Mouse (Mus musculus): ENCODE data around the gene Rpp25. TPM values are rescaled to one million over a fixed set of nuclear protein-coding genes. Genes with fewer than 3 reads are reported as not detected.

Gene Rpp25
- polyA plus RNA-seq, 1 experiment from 2014 or later: 10.7 TPM

GRCm38 (mm10) chr9:57504891-57505290 lies 1.1 kb downstream of the Rpp25 start:
- WGBS: 53% methylated on average over 10 of the region's 10 CpGs

GRCm38 (mm10) chr9:57505700-57506099 lies 1.9 kb downstream of the Rpp25 start:
- peak; percentile 66 for DNase-seq (ENCODE audit: low spot score)
- Histone ChIP-seq H3K9ac (ENCODE audit: low read length) (no peak overlapping the region), H3K36me3 (ENCODE audit: control insufficient read depth, insufficient read depth, low read length) (no peaks in the 10 kb centered on the region), H3K9me3 (ENCODE audit: control insufficient read depth, low read length) (no peaks in the 10 kb centered on the region), H3K4me3 (ENCODE audit: low read depth, low read length) (no peak overlapping the region), H3K27me3 (replicated peaks; ENCODE audit: control insufficient read depth, insufficient read depth, low read length) (peaks cover 59% of the 10 kb centered on the region), H3K4me2 (ENCODE audit: low read length) (peak overlapping the region; percentile 13; the same call in 1 of the 2 replicates), H3K27ac (ENCODE audit: low read depth) (no peak overlapping the region), H3K4me1 (replicated peaks; ENCODE audit: control insufficient read depth, insufficient read depth, low read length) (peaks cover 22% of the 10 kb centered on the region)
- peak; percentile 71 for ATAC-seq (replicated peaks; ENCODE audit: low FRiP score, low TSS enrichment, low read depth)
- WGBS: 10% methylated on average over 8 of the region's 8 CpGs

More at GRCm38 (mm10) chr9:57504891-57505290, 1.1 kb downstream of the Rpp25 start:
- no peak overlapping the region for H3K27ac ChIP-seq (ENCODE audit: low read depth)
- peaks cover 22% of the 10 kb centered on the region for H3K4me1 ChIP-seq (replicated peaks; ENCODE audit: control insufficient read depth, insufficient read depth, low read length)
- H3K9ac ChIP-seq (ENCODE audit: low read length): no peak overlapping the region
- H3K4me3 ChIP-seq (ENCODE audit: low read depth, low read length): peak overlapping the region; percentile 40; the same call in 1 of the 2 replicates
- no peak for ATAC-seq (replicated peaks; ENCODE audit: low FRiP score, low TSS enrichment, low read depth)
- peak overlapping the region; percentile 78; the same call in 1 of the 2 replicates for H3K4me2 ChIP-seq (ENCODE audit: low read length)
- H3K27me3 ChIP-seq (replicated peaks; ENCODE audit: control insufficient read depth, insufficient read depth, low read length): peaks cover 67% of the 10 kb centered on the region
- no peaks in the 10 kb centered on the region for H3K9me3 ChIP-seq (ENCODE audit: control insufficient read depth, low read length)
- no peak for DNase-seq (ENCODE audit: low spot score)
- no peaks in the 10 kb centered on the region for H3K36me3 ChIP-seq (ENCODE audit: control insufficient read depth, insufficient read depth, low read length)

GRCm38 (mm10) chr9:57510577-57510976 lies 6.8 kb downstream of the Rpp25 start:
- Histone ChIP-seq H3K27ac (ENCODE audit: low read depth) (no peak overlapping the region), H3K9me3 (ENCODE audit: control insufficient read depth, low read length) (no peaks in the 10 kb centered on the region), H3K4me3 (ENCODE audit: low read depth, low read length) (no peak overlapping the region), H3K36me3 (ENCODE audit: control insufficient read depth, insufficient read depth, low read length) (no peaks in the 10 kb centered on the region), H3K9ac (ENCODE audit: low read length) (no peak overlapping the region), H3K4me1 (replicated peaks; ENCODE audit: control insufficient read depth, insufficient read depth, low read length) (peaks cover under 1% of the 10 kb centered on the region), H3K4me2 (ENCODE audit: low read length) (no peak overlapping the region), H3K27me3 (replicated peaks; ENCODE audit: control insufficient read depth, insufficient read depth, low read length) (peaks cover 10% of the 10 kb centered on the region)
- 76% methylated on average over 2 of the region's 2 CpGs for WGBS
- DNase-seq (ENCODE audit: low spot score) (no peak), ATAC-seq (replicated peaks; ENCODE audit: low FRiP score, low TSS enrichment, low read depth) (no peak)

- H3K4me3 ChIP-seq (ENCODE audit: low read depth, low read length): no peak overlapping the region
- no peak overlapping the region for H3K27ac ChIP-seq (ENCODE audit: low read depth)
- no peaks in the 10 kb centered on the region for H3K27me3 ChIP-seq (replicated peaks; ENCODE audit: control insufficient read depth, insufficient read depth, low read length)
- no peak overlapping the region for H3K4me2 ChIP-seq (ENCODE audit: low read length)
- peak; percentile 94 for DNase-seq (ENCODE audit: low spot score)
- H3K9ac ChIP-seq (ENCODE audit: low read length): no peak overlapping the region
- WGBS: 15% methylated on average over 3 of the region's 3 CpGs
- H3K4me1 ChIP-seq (replicated peaks; ENCODE audit: control insufficient read depth, insufficient read depth, low read length): peaks cover 7% of the 10 kb centered on the region
- ATAC-seq (replicated peaks; ENCODE audit: low FRiP score, low TSS enrichment, low read depth): no peak
- H3K36me3 ChIP-seq (ENCODE audit: control insufficient read depth, insufficient read depth, low read length): no peaks in the 10 kb centered on the region
- H3K9me3 ChIP-seq (ENCODE audit: control insufficient read depth, low read length): no peaks in the 10 kb centered on the region
Observed at GRCm38 (mm10) chr9:57517113-57517512, 13.3 kb downstream of the Rpp25 start.

GRCm38 (mm10) chr9:57520375-57521055 lies 16.7 kb downstream of the Rpp25 start:
- H3K9ac ChIP-seq (ENCODE audit: low read length): peak overlapping the region; percentile 93
- peak overlapping the region; percentile 65 for H3K27ac ChIP-seq (ENCODE audit: low read depth)
- peak; percentile 43; the same call in 1 of the 2 replicates for ATAC-seq (replicated peaks; ENCODE audit: low FRiP score, low TSS enrichment, low read depth)
- peaks cover 19% of the 10 kb centered on the region for H3K4me1 ChIP-seq (replicated peaks; ENCODE audit: control insufficient read depth, insufficient read depth, low read length)
- peak overlapping the region; percentile 81 for H3K4me2 ChIP-seq (ENCODE audit: low read length)
- no peak for DNase-seq (ENCODE audit: low spot score)
- WGBS: 23% methylated on average over 16 of the region's 16 CpGs
- H3K4me3 ChIP-seq (ENCODE audit: low read depth, low read length): peak overlapping the region; percentile 89
- no peaks in the 10 kb centered on the region for H3K9me3 ChIP-seq (ENCODE audit: control insufficient read depth, low read length)
- H3K27me3 ChIP-seq (replicated peaks; ENCODE audit: control insufficient read depth, insufficient read depth, low read length): no peaks in the 10 kb centered on the region
- no peaks in the 10 kb centered on the region for H3K36me3 ChIP-seq (ENCODE audit: control insufficient read depth, insufficient read depth, low read length)

- WGBS: under 1% methylated on average over 95 of the region's 95 CpGs
Observed at GRCm38 (mm10) chr9:57521056-57521911, 17.5 kb downstream of the Rpp25 start, which contains the start of gene Cox5a. Cox5a (plus strand) TSS chr9:57521274.

GRCm38 (mm10) chr9:57522114-57522860 lies 18.5 kb downstream of the Rpp25 start:
- DNase-seq (ENCODE audit: low spot score) (no peak), ATAC-seq (replicated peaks; ENCODE audit: low FRiP score, low TSS enrichment, low read depth) (no peak)
- Histone ChIP-seq H3K4me3 (ENCODE audit: low read depth, low read length) (peak overlapping the region; percentile 89), H3K9me3 (ENCODE audit: control insufficient read depth, low read length) (no peaks in the 10 kb centered on the region), H3K4me1 (replicated peaks; ENCODE audit: control insufficient read depth, insufficient read depth, low read length) (peaks cover 19% of the 10 kb centered on the region), H3K9ac (ENCODE audit: low read length) (peak overlapping the region; percentile 93), H3K27ac (ENCODE audit: low read depth) (peak overlapping the region; percentile 82; the same call in 1 of the 2 replicates), H3K4me2 (ENCODE audit: low read length) (peak overlapping the region; percentile 81), H3K36me3 (ENCODE audit: control insufficient read depth, insufficient read depth, low read length) (no peaks in the 10 kb centered on the region), H3K27me3 (replicated peaks; ENCODE audit: control insufficient read depth, insufficient read depth, low read length) (no peaks in the 10 kb centered on the region)
- 27% methylated on average over 7 of the region's 7 CpGs for WGBS

More at GRCm38 (mm10) chr9:57521056-57521911, 17.5 kb downstream of the Rpp25 start, which contains the start of gene Cox5a:
- no peaks in the 10 kb centered on the region for H3K9me3 ChIP-seq (ENCODE audit: control insufficient read depth, low read length)
- peak within 1 kb of the TSS; percentile 82 for H3K27ac ChIP-seq (ENCODE audit: low read depth)
- H3K27me3 ChIP-seq (replicated peaks; ENCODE audit: control insufficient read depth, insufficient read depth, low read length): no peaks in the 10 kb centered on the region
- H3K36me3 ChIP-seq (ENCODE audit: control insufficient read depth, insufficient read depth, low read length): no peaks in the 10 kb centered on the region
- H3K4me3 ChIP-seq (ENCODE audit: low read depth, low read length): peak within 1 kb of the TSS; percentile 89
- H3K9ac ChIP-seq (ENCODE audit: low read length): peak within 1 kb of the TSS; percentile 93
- peaks cover 19% of the 10 kb centered on the region for H3K4me1 ChIP-seq (replicated peaks; ENCODE audit: control insufficient read depth, insufficient read depth, low read length)
- peak; percentile 96 for ATAC-seq (replicated peaks; ENCODE audit: low FRiP score, low TSS enrichment, low read depth)
- H3K4me2 ChIP-seq (ENCODE audit: low read length): peak within 1 kb of the TSS; percentile 81
- peak; percentile 90 for DNase-seq (ENCODE audit: low spot score)

GRCm38 (mm10) chr9:57522861-57523246 lies 19.0 kb downstream of the Rpp25 start:
- no peak for DNase-seq (ENCODE audit: low spot score)
- no peaks in the 10 kb centered on the region for H3K9me3 ChIP-seq (ENCODE audit: control insufficient read depth, low read length)
- peak overlapping the region; percentile 93; the same call in 1 of the 2 replicates for H3K9ac ChIP-seq (ENCODE audit: low read length)
- H3K4me1 ChIP-seq (replicated peaks; ENCODE audit: control insufficient read depth, insufficient read depth, low read length): peaks cover 19% of the 10 kb centered on the region
- no peak overlapping the region for H3K27ac ChIP-seq (ENCODE audit: low read depth)
- H3K36me3 ChIP-seq (ENCODE audit: control insufficient read depth, insufficient read depth, low read length): no peaks in the 10 kb centered on the region
- no peaks in the 10 kb centered on the region for H3K27me3 ChIP-seq (replicated peaks; ENCODE audit: control insufficient read depth, insufficient read depth, low read length)
- ATAC-seq (replicated peaks; ENCODE audit: low FRiP score, low TSS enrichment, low read depth): no peak
- peak overlapping the region; percentile 89; the same call in 1 of the 2 replicates for H3K4me3 ChIP-seq (ENCODE audit: low read depth, low read length)
- H3K4me2 ChIP-seq (ENCODE audit: low read length): peak overlapping the region; percentile 81
- WGBS: 79% methylated on average over 4 of the region's 4 CpGs
